Mouse (Mus musculus): ENCODE measurements at regions not wholly inside any gene's neighbourhood (a gene's known extent, or its start where the extent isn't known, plus 50 kb on each side); places are given as distances from the start of the nearest gene placed in this dataset.
A peak's percentile ranks its signal among the peaks of the same experiment; 100 is the strongest.

GRCm38 (mm10) chr9:43512806-43513205 is 202.2 kb downstream of the Trim29 start:
- whole genome bisulfite sequencing: 79% methylated on average over 6 of the region's 6 CpGs
- Histone ChIP-seq H3K36me3 (ENCODE audit: control insufficient read depth, insufficient read depth, low read length) (no peaks in the 10 kb centered on the region), H3K27ac (ENCODE audit: insufficient read depth, low read depth, low read length) (no peak overlapping the region), H3K4me1 (ENCODE audit: control insufficient read depth, insufficient read depth, low read length) (no peaks in the 10 kb centered on the region), H3K4me3 (ENCODE audit: insufficient read depth, low read depth, low read length) (no peak overlapping the region), H3K27me3 (replicated peaks; ENCODE audit: control insufficient read depth, insufficient read depth, low read length) (no peaks in the 10 kb centered on the region)
- DNase-seq: no peak
- TF ChIP-seq CTCF (conservative IDR thresholded peaks at IDR 0.05; ENCODE audit: insufficient read depth, insufficient read length, low read depth, low read length) (no peak), POLR2A (IDR thresholded peaks at IDR 0.05; ENCODE audit: low read depth, low read length) (no peak)

GRCm38 (mm10) chr9:43514731-43515458 is 204.2 kb downstream of the Trim29 start:
- no peaks in the 10 kb centered on the region for H3K4me1 ChIP-seq (ENCODE audit: control insufficient read depth, insufficient read depth, low read length)
- DNase-seq: peak; percentile 24
- H3K4me3 ChIP-seq (ENCODE audit: insufficient read depth, low read depth, low read length): no peak overlapping the region
- TF ChIP-seq POLR2A (IDR thresholded peaks at IDR 0.05; ENCODE audit: low read depth, low read length) (no peak), CTCF (conservative IDR thresholded peaks at IDR 0.05; ENCODE audit: insufficient read depth, insufficient read length, low read depth, low read length) (no peak)
- no peaks in the 10 kb centered on the region for H3K36me3 ChIP-seq (ENCODE audit: control insufficient read depth, insufficient read depth, low read length)
- H3K27me3 ChIP-seq (replicated peaks; ENCODE audit: control insufficient read depth, insufficient read depth, low read length): no peaks in the 10 kb centered on the region
- 55% methylated on average over 16 of the region's 16 CpGs for WGBS
- H3K27ac ChIP-seq (ENCODE audit: insufficient read depth, low read depth, low read length): no peak overlapping the region

DNA sequence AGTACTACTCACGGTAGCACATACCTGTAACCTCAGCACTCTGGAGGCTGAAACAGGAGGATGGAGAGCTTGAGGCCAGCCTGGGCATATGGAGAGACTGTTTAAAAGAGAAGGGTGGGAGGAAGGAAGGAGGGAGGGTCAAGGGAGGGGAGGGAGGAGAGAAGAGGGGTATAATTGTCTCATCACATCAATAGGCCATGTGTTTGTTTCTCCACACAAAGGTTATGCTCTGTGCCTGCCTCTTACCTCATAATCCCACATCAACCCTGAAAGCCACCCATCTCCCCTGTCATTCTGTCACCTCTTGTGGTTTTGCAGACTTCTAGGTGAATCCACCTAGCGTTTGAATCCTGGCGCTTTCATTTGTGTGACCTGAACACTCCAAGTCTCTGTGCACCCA is 210.3 kb downstream of the Trim29 start:
- Histone ChIP-seq H3K4me1 (ENCODE audit: control insufficient read depth, insufficient read depth, low read length) (no peaks in the 10 kb centered on the region), H3K36me3 (ENCODE audit: control insufficient read depth, insufficient read depth, low read length) (no peaks in the 10 kb centered on the region), H3K27ac (ENCODE audit: insufficient read depth, low read depth, low read length) (no peak overlapping the region), H3K4me3 (ENCODE audit: insufficient read depth, low read depth, low read length) (no peak overlapping the region), H3K27me3 (replicated peaks; ENCODE audit: control insufficient read depth, insufficient read depth, low read length) (no peaks in the 10 kb centered on the region)
- TF ChIP-seq CTCF (conservative IDR thresholded peaks at IDR 0.05; ENCODE audit: insufficient read depth, insufficient read length, low read depth, low read length): no peak
- TF ChIP-seq POLR2A (IDR thresholded peaks at IDR 0.05; ENCODE audit: low read depth, low read length): no peak
- 91% methylated on average over 3 of the region's 3 CpGs for WGBS
- DNase-seq: no peak

DNA sequence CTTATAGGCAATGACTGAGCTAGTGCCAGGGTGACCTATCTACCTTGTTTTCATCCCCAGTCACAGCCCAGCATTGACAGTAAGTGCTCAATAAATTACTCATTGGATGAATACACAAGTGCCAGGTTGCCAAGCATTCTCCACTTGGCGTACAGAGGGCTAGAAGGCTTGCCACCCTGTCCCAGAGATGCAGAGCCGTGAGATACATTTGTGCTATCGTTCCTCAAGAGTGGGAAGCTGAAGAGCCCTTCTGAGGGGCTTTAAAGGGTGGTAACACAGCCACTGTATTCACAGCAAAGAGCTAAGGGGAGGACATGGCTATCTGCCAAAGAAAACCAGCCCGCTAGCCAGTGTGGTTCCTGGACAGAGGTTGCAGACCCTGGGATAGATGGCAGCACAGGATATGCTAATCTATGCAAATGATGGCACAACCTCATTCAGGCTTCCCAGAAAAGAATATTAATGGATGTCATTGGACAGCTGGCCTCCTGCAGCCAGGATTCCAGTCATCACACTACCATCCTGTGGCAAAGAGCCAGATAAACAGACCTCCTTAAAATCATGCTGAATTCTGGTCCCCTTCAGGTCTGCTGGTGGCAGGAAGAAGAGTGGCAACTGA is 214.4 kb downstream of the Trim29 start:
- Histone ChIP-seq H3K4me1 (ENCODE audit: control insufficient read depth, insufficient read depth, low read length) (no peaks in the 10 kb centered on the region), H3K4me3 (ENCODE audit: insufficient read depth, low read depth, low read length) (no peak overlapping the region), H3K27ac (ENCODE audit: insufficient read depth, low read depth, low read length) (no peak overlapping the region), H3K27me3 (replicated peaks; ENCODE audit: control insufficient read depth, insufficient read depth, low read length) (no peaks in the 10 kb centered on the region), H3K36me3 (ENCODE audit: control insufficient read depth, insufficient read depth, low read length) (no peaks in the 10 kb centered on the region)
- WGBS: 37% methylated on average over 4 of the region's 4 CpGs
- no peak for DNase-seq
- TF ChIP-seq CTCF (conservative IDR thresholded peaks at IDR 0.05; ENCODE audit: insufficient read depth, insufficient read length, low read depth, low read length): no peak
- TF ChIP-seq POLR2A (IDR thresholded peaks at IDR 0.05; ENCODE audit: low read depth, low read length): no peak

GRCm38 (mm10) chr9:43532187-43532586 is 211.6 kb upstream of the Nectin1 start:
- no peaks in the 10 kb centered on the region for H3K27me3 ChIP-seq (replicated peaks; ENCODE audit: control insufficient read depth, insufficient read depth, low read length)
- WGBS: 77% methylated on average over 2 of the region's 2 CpGs

GRCm38 (mm10) chr9:43535967-43536366 is 207.8 kb upstream of the Nectin1 start:
- WGBS: 81% methylated on average over 7 of the region's 7 CpGs
- no peak for DNase-seq
- Histone ChIP-seq H3K4me3 (ENCODE audit: insufficient read depth, low read depth, low read length) (no peak overlapping the region), H3K27me3 (replicated peaks; ENCODE audit: control insufficient read depth, insufficient read depth, low read length) (no peaks in the 10 kb centered on the region), H3K4me1 (ENCODE audit: control insufficient read depth, insufficient read depth, low read length) (no peaks in the 10 kb centered on the region), H3K36me3 (ENCODE audit: control insufficient read depth, insufficient read depth, low read length) (no peaks in the 10 kb centered on the region), H3K27ac (ENCODE audit: insufficient read depth, low read depth, low read length) (no peak overlapping the region)
- TF ChIP-seq CTCF (conservative IDR thresholded peaks at IDR 0.05; ENCODE audit: insufficient read depth, insufficient read length, low read depth, low read length) (no peak), POLR2A (IDR thresholded peaks at IDR 0.05; ENCODE audit: low read depth, low read length) (no peak)

More at GRCm38 (mm10) chr9:43532187-43532586, 211.6 kb upstream of the Nectin1 start:
- no peaks in the 10 kb centered on the region for H3K4me1 ChIP-seq (ENCODE audit: control insufficient read depth, insufficient read depth, low read length)
- H3K36me3 ChIP-seq (ENCODE audit: control insufficient read depth, insufficient read depth, low read length): no peaks in the 10 kb centered on the region
- DNase-seq: no peak
- H3K27ac ChIP-seq (ENCODE audit: insufficient read depth, low read depth, low read length): no peak overlapping the region
- no peak for TF ChIP-seq CTCF (conservative IDR thresholded peaks at IDR 0.05; ENCODE audit: insufficient read depth, insufficient read length, low read depth, low read length)
- no peak for TF ChIP-seq POLR2A (IDR thresholded peaks at IDR 0.05; ENCODE audit: low read depth, low read length)
- H3K4me3 ChIP-seq (ENCODE audit: insufficient read depth, low read depth, low read length): no peak overlapping the region

GRCm38 (mm10) chr9:43537121-43537520 is 206.7 kb upstream of the Nectin1 start:
- no peaks in the 10 kb centered on the region for H3K27me3 ChIP-seq (replicated peaks; ENCODE audit: control insufficient read depth, insufficient read depth, low read length)
- WGBS: 93% methylated on average over 11 of the region's 11 CpGs
- H3K4me3 ChIP-seq (ENCODE audit: insufficient read depth, low read depth, low read length): no peak overlapping the region
- no peak for TF ChIP-seq CTCF (conservative IDR thresholded peaks at IDR 0.05; ENCODE audit: insufficient read depth, insufficient read length, low read depth, low read length)
- TF ChIP-seq POLR2A (IDR thresholded peaks at IDR 0.05; ENCODE audit: low read depth, low read length): no peak
- H3K4me1 ChIP-seq (ENCODE audit: control insufficient read depth, insufficient read depth, low read length): no peaks in the 10 kb centered on the region
- DNase-seq: no peak
- H3K27ac ChIP-seq (ENCODE audit: insufficient read depth, low read depth, low read length): no peak overlapping the region
- H3K36me3 ChIP-seq (ENCODE audit: control insufficient read depth, insufficient read depth, low read length): no peaks in the 10 kb centered on the region

Measured in kidney, adult 2 months (tissue).